Mouse (Mus musculus) embryonic fibroblast, embryonic 13.5 days (primary cell): Measurements from ENCODE around the gene Fmo5. TPM values are rescaled to one million over a fixed set of nuclear protein-coding genes. Genes with fewer than 3 reads are reported as not detected.

Source experiments
- H3K27ac ChIP-seq: 2 replicates; pipeline ENCODE4 v1.5.1; 2012; ENCODE audit warnings: low read length, control low read depth, inconsistent platforms; ENCODE audit not compliant: insufficient read depth
- H3K4me1 ChIP-seq: 2 replicates; pipeline ENCODE4 v1.6.1; 2011; ENCODE audit warnings: low read length; ENCODE audit not compliant: control insufficient read depth, insufficient read depth
- H3K4me3 ChIP-seq: 2 replicates; pipeline ENCODE4 v1.5.1; 2011; ENCODE audit warnings: mild to moderate bottlenecking, control low read depth, low read length; ENCODE audit not compliant: insufficient read depth
- CTCF ChIP-seq: IDR thresholded peaks from 2 replicates; pipeline ENCODE4 v1.5.1; 2011; ENCODE audit warnings: mild to moderate bottlenecking, control low read depth, low read length, moderate library complexity, borderline replicate concordance; ENCODE audit not compliant: insufficient read depth
- POLR2A ChIP-seq: IDR thresholded peaks from 2 replicates; pipeline ENCODE4 v1.6.1; 2011; ENCODE audit warnings: low read depth, mild to moderate bottlenecking, control low read depth, low read length, moderate library complexity
- polyA plus RNA-seq: library from polyadenylated mRNA; stranded (reverse); fragments of >200 nt; gene quantifications from 2 replicates; pipeline ENCODE4 v1.2.4, GENCODE M21; 2011; ENCODE audit warnings: low read depth; ENCODE audit not compliant: missing spikeins, insufficient read length

Gene Fmo5
- polyA plus RNA-seq, 1 experiment: 2.3 TPM

DNA sequence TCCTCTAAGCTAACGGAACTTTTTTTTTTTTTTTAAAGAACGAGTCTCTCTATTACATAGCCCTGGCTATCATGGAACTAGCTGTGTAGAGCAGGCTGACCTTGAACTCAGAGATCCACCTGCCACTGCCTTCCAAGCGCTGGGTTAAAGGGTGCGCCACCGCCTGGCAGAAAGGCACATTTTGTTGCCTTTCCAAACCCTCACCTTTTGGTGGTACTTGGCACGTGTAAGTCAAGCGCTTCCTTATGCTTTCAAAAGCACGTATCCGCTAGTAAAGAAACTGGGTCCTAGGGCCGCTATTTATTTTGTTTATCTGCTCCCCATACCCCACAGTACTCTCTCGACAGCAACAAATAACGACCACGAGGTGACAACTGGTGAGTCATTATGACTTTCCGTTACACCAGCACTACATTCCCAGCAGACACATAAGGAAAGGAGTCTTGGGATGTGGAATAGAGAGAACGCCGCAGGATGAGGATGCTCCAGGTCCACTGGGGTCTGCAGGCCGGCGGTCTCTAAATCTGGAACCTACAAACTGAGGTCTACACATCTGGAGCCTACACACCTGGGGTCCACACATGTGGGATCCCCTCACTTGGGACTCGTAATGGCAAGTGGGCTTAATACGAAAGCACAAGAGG is 19.3 kb upstream of the Fmo5 start:
- no peaks in the 10 kb centered on the region for H3K4me1 ChIP-seq
- peak overlapping the region; percentile 54 for H3K4me3 ChIP-seq
- TF ChIP-seq CTCF (peak; percentile 52; the same call in 1 of the 2 replicates), POLR2A (no peak)
- H3K27ac ChIP-seq: peak overlapping the region; percentile 3; the same call in 1 of the 2 replicates

DNA sequence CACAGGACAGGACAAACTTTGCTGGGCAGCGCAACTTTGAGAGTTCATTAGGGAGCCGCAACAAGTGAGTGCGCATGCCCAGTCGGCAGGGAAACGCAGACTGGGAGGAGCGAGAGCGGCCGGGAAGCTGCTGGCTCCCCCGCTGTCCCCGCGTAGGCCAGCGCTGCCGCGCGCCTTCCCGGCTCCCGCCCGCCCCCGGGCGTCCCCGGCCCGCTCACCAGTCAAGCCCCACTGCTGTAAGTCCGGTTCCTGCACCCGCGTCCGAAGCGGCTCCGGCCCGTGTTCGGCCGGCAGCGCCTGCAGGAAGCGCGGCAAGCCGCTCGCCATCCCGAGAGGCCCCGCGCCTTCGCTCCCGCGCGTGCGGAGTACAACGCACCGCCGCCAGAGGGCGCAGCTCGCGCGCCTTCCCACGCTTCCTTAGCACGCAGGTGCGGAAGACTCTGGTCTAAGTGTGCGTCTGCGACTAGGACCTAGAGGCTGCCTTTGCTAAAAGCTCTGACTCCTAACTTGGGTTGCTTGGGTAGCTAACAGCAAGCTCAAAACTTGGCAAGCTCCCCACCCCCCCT is 18.7 kb upstream of the Fmo5 start, which contains the start of gene Chd1l:
Gene Chd1l (minus strand): TSS at position 359 of the 566 bp plus-strand sequence.
- peak within 1 kb of the TSS; percentile 54 for H3K4me3 ChIP-seq
- H3K4me1 ChIP-seq: no peaks in the 10 kb centered on the region
- TF ChIP-seq CTCF (peak; percentile 97), POLR2A (peak; percentile 64)
- H3K27ac ChIP-seq: peak within 1 kb of the TSS; percentile 16

DNA sequence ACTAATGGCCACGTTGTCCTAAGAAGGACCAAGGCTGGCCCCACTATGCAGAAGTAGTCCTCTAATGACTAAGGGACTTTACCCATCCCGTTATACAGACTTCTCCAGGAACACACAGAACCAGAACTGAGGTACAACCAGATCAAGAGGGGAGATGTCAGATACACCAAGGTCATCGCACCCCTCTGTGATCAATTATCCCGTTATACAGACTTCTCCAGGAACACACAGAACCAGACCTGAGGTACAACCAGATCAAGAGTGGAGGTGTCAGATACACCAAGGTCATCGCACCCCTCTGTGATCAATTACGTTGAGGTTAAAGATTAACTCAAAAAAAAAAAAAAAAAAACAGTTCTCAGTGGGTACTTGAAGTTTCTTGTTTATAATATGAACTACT is 17.6 kb upstream of the Fmo5 start:
- TF ChIP-seq CTCF: no peak
- Histone ChIP-seq H3K4me1 (no peaks in the 10 kb centered on the region), H3K4me3 (no peak overlapping the region), H3K27ac (no peak overlapping the region)

DNA sequence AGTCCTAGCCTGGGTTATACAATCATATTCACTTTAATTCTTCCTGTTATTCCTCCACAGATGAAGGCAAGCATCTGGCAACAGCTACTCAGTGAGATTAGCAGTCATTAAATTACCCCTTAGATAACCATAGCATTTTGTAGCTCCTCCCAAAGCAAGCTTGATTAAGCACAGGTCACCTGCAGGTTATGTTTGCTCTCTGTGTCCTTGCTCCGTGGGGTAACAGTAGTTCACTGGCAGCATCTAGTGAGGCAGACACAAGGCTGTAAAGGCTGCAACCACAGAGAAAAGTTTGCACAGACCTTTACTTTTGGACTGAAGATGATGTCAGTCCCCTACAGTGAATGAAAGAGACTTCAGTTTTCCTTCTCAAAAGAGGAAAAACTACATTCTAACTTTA is 13.4 kb upstream of the Fmo5 start:
- no peaks in the 10 kb centered on the region for H3K4me1 ChIP-seq
- no peak for TF ChIP-seq CTCF
- TF ChIP-seq POLR2A: no peak
- no peak overlapping the region for H3K4me3 ChIP-seq
- H3K27ac ChIP-seq: no peak overlapping the region

DNA sequence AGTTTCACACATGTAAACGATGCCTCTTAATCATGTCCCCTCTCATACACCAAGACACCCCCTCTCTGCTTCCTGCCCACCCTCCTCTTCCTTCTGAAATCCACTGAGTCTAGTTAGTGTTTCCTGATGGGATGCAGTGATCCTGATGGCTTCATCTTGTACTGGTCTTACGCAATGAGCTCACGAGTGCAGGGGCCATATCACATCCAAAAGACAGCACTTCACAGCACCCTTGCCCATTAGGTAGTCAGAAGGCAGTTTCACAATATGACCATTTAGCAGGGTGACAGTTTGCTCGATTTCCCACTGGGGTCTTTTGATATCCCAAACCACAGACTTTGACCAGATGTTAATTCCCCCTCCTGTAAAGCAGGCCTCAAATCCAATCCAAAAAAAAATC is 12.7 kb upstream of the Fmo5 start:
- Histone ChIP-seq H3K4me1 (no peaks in the 10 kb centered on the region), H3K4me3 (no peak overlapping the region), H3K27ac (no peak overlapping the region)
- no peak for TF ChIP-seq POLR2A
- TF ChIP-seq CTCF: no peak

DNA sequence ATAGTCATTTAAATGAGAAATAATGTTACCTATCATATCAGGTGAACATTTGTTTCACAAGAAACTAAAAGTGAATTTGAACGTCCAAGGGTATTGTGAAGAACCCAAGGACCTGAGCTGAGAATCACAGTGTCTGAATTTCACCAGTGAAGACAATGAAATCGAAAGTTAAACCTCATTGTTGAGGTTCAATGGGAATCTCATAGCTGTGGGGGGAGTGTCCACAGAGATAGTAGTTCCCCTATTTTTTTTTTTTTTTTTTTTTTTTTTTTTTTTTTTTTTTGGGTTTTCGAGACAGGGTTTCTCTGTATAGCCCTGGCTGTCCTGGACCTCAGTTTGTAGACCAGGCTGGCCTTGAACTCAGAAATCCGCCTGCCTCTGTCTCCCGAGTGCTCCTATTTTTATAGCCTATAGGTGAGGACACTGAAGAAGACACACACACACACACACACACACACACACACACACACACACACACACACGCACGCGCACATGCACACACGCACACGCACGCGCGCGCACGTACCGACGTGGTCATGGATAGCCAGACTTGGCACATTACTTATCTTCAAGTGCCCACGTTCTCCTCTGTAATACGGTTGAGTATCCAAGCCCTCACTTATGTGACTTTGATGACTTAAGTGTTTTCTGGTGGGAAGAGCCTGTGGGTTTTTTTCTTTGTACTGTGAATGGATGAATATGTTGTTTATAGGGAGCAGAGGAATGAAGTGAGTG is 11.3 kb upstream of the Fmo5 start:
- Histone ChIP-seq H3K4me1 (no peaks in the 10 kb centered on the region), H3K4me3 (no peak overlapping the region), H3K27ac (no peak overlapping the region)
- TF ChIP-seq POLR2A (no peak), CTCF (no peak)

DNA sequence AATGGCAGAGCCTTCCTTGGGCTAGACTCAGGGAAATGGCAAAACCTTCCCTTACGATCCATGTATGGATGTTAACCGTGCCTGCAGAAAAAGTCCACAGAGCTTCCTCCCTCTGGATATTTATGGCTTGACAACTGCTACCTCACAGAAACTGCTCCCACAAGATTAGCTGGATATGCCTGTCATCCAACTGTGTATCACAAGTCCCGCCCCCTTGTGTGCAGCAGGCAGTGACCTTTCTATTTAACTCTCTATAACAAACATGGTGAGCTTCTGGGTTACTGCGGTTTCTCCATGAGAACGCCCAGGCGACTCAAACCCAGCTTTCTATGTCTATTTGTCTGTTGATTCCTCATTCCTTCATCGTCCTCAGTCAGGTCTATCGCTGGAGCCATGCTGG is 10.7 kb upstream of the Fmo5 start:
- H3K4me1 ChIP-seq: no peaks in the 10 kb centered on the region
- TF ChIP-seq CTCF (no peak), POLR2A (no peak)
- H3K4me3 ChIP-seq: no peak overlapping the region
- no peak overlapping the region for H3K27ac ChIP-seq

DNA sequence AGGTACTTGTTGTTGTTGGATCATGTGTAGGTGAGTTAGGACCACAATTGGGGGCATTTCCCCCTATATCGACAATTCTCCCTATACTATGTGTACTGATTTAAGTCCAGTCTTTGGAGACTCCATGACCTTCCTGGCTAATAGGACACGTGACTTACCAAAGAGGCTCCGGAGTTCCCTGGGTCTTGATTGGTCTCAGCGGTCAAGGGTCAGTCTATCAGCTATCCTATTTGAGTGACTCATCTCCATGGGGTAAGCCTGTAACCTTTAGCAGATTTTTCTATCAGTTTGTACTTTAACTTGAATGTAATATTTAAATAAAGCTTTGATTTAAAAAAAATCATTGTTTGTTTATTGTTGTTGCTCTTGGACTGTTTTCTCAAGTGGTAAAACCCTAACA is 7.9 kb upstream of the Fmo5 start:
- no peak overlapping the region for H3K4me3 ChIP-seq
- no peak for TF ChIP-seq CTCF
- TF ChIP-seq POLR2A: no peak
- no peak overlapping the region for H3K27ac ChIP-seq
- H3K4me1 ChIP-seq: no peaks in the 10 kb centered on the region

DNA sequence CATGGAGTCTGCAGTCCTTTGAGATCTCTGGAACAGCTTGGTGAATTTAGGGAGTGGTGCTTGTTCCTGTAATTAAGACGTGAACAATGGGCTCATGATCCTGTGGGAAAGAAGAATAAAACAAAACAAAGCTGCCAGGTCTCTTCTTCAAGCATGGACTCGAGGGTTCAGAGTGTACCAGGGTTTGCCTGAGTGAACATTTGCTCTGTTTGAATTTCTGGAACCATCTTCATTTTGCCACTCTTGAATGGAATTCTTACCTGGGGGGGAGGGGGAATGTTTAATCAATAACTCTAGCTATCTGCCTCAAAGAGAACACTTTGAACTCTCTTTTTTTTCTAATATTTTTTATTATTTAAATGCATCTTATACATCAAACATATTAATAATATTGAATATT is 4.0 kb upstream of the Fmo5 start:
- no peak for TF ChIP-seq POLR2A
- no peak for TF ChIP-seq CTCF
- Histone ChIP-seq H3K4me1 (no peaks in the 10 kb centered on the region), H3K4me3 (no peak overlapping the region), H3K27ac (no peak overlapping the region)

DNA sequence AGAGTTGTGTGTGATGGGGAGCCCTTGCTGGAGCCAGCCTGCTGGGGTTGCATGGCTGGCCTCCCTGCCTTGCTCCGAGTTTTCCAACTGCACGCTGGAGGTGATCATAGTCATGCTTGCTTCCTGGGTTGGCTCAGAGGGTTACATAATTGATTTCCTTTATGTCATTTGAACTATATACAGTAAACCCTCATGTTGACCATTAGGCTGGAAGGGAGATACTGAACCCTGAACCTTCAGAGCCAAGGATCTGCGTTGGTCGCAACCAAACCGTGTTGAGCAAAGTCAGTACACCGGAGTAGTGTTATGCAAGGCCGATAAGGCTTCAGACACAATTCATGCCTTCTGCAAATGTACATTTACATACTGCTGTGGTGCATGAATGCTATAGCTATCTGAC is 711 bp upstream of the Fmo5 start:
- no peaks in the 10 kb centered on the region for H3K4me1 ChIP-seq
- no peak overlapping the region for H3K4me3 ChIP-seq
- no peak overlapping the region for H3K27ac ChIP-seq
- no peak for TF ChIP-seq CTCF
- no peak for TF ChIP-seq POLR2A
